Mouse (Mus musculus) cerebellum, adult 2 months (tissue): ENCODE data around the gene Plch1.

Source experiments
- CTCF ChIP-seq: fragments of 200-500 bp; IDR thresholded peaks from 2 replicates; pipeline ENCODE4 v1.5.1; 2011; ENCODE audit warnings: low read depth, mild to moderate bottlenecking, control low read depth, low read length, moderate library complexity, borderline replicate concordance; ENCODE audit not compliant: insufficient read depth
- POLR2A ChIP-seq: fragments of 200-500 bp; IDR thresholded peaks from 2 replicates; pipeline ENCODE4 v1.6.1; 2011; ENCODE audit warnings: low read length, control low read depth, borderline replicate concordance; ENCODE audit not compliant: insufficient read depth

GRCm38 (mm10) chr3:63895786-63896185 lies 3.5 kb downstream of the Plch1 start:
- TF ChIP-seq CTCF (no peak), POLR2A (no peak)
